Mouse (Mus musculus): ENCODE results near the gene Slc39a5.
A peak's percentile ranks its signal among the peaks of the same experiment; 100 is the strongest.

Gene Slc39a5

DNA sequence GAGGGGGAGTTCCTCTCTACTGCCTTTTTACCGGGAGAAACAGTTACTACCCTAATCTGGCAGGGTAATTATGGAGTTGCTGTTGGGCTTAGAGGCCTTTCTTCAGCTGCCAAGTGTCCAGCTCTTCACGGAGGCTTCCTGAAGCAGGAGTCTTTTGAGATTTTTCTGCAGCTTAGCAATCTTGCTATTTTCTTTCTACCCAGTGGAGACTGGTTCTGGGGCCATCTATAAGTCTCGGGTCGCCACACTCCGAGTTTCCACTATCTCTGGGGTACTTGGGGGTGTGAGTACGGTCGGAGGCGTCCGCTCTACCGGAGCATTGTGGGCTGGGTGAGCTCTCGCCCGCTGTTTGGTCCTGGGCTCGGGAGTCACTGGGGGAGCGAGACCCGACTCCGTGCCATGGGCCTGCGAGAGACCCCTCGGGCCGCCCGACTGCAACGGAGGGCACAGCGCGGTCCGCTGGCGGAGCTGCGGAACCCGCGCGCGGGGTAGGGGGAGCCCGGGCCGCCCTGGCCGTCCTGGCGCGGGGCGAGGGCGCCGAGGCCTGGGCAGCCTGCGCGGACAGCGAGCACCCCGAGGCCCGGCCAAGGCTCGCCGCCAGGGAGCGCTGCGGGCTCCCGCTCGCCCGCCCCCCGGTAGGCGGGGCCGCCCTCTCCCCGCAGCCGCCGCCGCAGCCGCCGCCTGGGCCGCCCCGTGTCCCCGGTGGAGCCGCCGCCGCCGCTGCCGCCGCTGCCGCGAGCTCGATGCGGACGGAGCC, 24.4 kb downstream of the Slc39a5 start, which contains the start of gene Ankrd52:
TSS of gene Ankrd52 (plus strand) at position 661 of the 757 bp plus-strand sequence.
- peak; percentile 79 for DNase-seq (ENCODE audit: low read depth, low spot score)

DNA sequence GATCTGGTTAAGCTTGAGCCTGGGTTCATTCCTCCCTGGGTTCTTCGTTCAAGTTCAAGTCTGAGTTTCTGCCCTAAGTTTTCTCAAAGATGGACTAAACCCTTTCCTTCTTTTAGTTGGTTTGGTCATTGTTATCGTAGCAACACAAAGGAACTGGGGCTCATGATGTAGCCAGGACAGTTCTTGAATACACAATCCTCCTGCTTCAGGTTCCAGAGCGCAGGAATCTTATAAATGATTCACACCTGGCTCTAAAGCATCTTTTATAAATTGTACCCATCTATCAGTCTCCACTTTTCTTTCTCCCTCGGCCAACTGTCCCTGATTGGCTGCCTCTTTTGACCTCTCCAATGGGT, 25.0 kb downstream of the Slc39a5 start:
- no peak for DNase-seq (ENCODE audit: low read depth, low spot score)

DNA sequence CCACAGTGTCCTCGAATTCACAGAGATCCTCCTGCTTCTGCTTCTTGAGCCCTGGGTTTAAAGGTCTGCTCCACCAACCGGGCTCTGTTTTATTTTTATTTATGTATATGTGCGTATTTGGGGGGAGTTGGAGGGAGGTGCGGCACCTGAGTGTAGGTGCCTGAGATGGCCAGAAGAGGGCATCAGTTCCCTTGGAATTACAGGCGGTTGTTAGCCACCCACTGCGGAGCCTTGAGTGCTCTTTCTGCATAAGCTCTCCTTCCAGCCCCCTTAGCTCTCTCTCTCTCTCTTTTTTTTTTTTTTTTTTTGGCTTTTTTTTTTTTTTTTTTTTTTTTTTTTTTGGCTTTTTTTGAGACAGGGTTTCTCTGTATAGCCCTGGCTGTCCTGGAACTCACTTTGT, 26.6 kb downstream of the Slc39a5 start:
- DNase-seq (ENCODE audit: low read depth, low spot score) = peak; percentile 32

DNA sequence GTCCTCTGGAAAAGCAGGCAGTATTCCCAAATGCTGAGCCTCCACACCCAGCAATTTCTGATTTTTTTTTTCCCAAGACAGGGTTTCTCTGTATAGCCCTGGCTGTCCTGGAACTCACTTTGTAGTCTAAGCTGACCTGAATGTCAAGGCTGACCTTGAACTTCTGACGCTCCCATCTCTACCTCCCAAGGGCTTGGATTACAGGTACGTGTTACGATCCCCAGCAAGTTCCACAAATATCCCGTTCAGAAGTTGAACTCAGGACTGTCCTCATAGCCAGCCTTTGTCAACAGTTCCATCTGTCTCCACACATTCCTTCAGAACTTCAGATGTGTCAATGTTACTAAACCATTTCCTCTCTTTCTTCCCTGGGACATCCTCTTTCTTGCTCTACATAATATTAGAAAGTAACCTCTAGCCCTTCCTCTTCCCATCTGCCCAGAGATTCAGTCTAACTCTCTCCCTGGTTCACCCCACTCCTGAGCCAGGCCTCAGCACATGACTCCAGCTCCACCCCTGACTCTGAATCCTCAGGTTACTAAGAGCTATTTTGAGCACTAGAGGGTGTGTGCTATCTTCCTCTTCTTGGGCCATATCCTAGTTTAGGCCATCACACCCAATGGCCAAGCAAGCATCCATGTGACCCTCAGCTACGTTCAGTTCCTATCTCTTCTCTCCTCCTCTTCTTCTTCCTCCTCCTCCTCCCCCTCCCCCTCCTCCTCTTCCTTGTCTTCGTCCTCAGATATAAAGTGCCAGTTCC, 27.9 kb downstream of the Slc39a5 start:
- DNase-seq (ENCODE audit: low read depth, low spot score) = no peak

DNA sequence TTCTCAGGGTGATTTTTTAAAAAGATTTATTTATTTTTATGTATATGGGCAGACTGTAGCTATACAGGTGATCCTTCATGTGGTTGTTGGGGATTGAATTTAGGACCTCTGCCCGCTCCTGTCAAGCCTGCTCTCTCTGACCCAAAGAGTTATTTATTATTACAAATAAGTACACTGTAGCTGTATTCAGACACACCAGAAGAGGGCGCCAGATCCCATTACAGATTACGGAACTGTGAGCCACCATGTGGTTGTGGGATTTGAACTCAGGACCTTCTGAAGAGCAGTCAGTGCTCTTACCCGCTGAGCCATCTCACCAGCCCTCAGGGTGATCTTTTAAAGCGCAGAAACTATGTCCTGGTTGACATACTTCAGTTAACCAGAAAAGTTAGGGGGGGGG, 28.9 kb downstream of the Slc39a5 start:
- no peak for DNase-seq (ENCODE audit: low read depth, low spot score)

DNA sequence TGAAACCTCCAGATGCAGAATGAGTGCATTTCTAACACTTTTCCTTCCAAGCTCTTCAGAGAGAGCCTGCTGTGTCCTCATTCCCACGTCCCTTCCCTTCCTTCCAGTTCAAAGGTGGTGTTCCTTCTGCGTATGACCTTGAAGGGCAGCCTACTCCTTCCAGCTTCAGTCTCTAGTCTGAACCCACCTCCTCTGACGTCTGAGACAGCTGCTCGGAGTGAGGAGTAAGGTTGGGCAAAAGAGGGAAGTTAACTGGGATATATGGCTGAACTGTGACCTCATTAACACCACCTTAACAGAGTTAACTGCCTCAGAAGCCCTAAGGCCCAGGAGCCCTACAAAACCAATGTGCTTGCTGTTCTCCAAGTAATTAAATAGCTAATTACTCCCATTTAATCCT, 30.4 kb downstream of the Slc39a5 start:
- no peak for DNase-seq (ENCODE audit: low read depth, low spot score)

DNA sequence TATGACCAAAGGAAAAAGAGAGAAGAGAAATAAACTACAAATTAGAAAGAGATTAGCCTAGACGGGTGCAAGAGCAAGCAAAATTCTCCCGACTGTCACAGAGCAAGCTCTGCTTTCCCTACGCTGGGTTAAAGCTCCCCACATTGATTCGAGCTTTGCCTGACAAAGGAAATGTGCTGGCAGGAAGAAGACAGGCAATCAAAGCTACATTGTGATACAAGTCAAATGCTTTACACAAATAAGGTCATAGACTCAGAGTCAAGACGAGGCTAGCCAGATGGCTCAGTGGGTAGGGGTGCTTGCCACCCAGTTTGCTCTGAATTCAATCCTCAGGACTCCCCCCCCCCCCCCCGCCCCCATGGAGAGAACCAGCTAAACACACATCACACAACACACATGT, 31.0 kb downstream of the Slc39a5 start:
- no peak for DNase-seq (ENCODE audit: low read depth, low spot score)

DNA sequence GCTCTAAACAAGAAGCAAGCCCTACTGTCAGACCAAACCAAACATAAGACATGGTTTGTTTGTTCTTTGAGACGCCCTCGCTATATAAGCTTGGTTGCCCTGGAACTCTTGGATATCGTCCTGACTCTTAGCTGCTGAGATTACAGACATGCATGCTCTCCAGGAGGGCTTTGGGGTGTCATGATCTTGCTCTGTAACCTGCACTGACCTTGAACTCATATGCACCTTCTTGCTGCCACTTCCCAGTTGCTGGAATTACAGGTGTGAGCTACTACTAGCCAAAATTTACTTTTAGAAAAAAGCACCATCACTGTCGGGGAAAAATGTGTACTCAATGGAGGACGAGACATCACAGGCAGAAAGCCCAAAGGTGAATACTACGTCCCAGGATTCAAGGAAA, 31.4 kb downstream of the Slc39a5 start:
- no peak for DNase-seq (ENCODE audit: low read depth, low spot score)

DNA sequence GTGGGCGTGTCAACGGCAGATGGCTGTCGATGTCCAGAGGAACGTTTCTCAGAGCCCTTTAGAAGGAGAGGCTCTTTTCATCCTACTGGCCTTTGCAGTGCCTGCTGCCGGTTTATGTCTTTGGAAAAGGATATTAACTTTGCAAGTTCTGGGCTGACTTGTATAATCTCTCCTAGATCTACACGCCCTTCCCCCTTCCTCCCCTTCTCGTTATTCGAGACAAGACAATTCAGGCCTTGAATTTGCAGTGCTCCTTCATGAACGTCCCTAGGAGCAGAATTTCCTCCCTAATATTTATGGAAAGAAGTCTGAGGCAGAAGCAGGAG, 31.8 kb downstream of the Slc39a5 start:
- no peak for DNase-seq (ENCODE audit: low read depth, low spot score)

DNA sequence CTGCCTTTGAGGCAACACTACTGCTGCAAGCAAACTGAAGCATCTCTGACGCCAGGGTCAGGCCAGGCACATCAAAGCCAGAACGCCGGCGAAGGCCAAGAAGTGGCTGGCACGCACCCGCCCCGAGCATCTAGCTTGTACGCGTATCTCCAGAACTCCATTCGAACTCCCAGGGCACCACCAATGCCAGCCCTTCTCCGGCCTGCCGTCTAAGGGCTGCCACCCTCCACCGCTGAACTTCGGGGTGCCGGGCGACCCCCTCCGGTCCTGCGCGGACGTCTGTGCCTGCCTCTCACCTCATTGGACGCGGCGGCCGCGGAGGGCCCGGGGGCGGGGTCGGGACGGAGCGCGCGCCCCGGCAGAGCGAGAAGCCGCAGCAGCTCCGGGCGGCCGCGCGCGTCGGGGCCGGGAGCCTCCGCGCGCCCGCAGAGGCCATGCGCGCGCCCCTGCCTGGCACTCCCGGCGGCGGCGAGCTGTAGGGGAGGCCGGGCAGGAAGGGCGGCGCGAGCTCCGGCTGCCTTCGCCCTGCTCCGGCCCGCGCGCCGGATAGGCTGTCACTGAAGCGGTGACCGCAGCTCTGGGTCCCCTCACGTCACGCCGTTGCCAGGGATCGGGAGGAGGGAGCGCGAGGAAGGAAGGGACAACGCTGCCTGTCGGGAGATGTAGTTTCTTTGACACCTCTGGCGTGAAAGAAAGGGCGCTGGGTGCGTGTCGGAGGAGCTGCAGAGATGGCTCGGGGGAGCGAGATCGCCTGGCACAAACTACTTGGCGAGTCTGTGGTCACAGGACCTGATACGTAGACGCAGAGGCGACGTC, 32.4 kb downstream of the Slc39a5 start, which contains the start of gene Coq10a:
TSS of gene Coq10a (minus strand) at position 596 of the 816 bp plus-strand sequence.
- peak; percentile 92 for DNase-seq (ENCODE audit: low read depth, low spot score)

DNA sequence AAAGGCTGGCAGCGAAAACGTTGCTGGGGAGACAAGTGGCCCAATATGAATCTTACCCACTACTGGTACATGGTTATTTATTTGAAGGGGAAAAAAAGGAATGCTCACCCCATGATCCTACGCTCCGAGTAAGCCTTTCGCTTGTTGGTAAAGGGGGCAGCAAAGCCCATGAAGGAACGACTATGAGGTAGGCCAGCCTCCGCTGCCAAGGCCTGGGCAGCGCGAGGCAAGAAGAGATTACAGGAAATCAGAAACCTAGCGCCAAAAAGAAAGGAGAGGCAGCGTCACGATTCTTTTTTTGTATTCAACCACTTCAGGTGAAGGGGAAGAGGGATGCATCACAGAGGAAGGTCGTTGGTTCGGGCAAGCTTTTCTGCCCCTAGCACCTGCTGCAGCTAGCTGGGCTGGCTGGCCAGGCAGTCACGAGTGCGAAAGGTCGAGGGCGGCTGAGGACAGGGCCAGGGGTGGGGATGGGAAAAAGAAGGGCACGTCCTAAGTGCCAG, 33.1 kb downstream of the Slc39a5 start:
- no peak for DNase-seq (ENCODE audit: low read depth, low spot score)

DNA sequence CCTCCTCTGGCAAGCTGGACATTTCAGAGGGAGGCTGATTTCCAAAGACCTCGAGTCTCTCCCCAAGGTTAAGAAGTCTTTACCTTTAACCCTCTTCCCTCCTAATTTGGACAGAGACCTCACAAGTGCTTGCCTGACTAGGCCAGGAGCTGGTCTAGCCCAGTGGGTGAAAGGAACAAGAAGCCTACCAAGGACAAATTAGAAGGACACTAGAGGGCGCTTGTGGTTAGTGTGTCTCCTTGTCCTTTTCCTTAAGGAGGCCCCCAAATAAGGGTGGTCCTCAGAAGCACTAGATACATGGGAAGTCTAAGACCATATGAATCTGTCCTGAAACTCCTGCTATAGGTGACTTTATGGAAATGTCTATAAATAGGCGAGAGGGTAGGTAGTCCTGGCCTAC, 38.5 kb downstream of the Slc39a5 start:
- DNase-seq (ENCODE audit: low read depth, low spot score) = peak; percentile 52

DNA sequence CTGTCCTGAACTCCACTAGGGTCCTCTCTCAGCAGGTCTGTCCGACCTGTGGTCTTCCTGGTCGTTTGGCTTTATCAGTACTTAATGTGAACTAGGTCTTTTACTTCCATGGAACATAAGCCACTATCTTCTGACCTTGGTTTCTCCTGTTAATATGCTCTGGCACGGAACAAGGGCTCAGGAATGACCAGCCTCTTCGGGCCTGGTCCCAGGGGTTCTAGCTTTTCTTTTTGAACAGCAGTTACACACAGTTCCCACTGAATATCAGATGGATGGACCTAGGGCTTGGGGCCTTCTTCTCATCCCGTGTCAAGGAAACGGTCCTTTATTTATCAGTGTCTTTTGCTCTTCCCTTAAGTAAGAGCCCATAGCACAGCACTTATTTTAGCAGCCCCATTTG, 39.2 kb downstream of the Slc39a5 start:
- DNase-seq (ENCODE audit: low read depth, low spot score) = no peak

DNA sequence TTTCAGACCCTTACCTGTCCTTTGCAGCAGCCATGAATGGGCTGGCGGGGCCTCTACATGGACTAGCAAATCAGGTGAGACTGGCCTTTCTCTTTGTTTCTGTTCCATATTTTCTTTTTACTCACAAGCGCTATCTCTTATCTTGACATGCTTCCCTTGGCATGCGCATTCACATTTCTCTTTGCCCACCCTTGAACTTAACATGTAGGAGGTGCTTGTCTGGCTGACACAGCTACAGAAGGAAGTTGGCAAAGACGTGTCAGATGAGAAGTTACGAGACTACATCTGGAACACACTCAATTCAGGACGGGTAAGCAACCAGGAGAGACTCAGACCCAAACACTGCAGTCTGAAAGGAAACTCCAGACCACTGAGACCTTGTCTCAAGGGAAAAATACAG, 41.8 kb downstream of the Slc39a5 start:
- no peak for DNase-seq (ENCODE audit: low read depth, low spot score)

DNA sequence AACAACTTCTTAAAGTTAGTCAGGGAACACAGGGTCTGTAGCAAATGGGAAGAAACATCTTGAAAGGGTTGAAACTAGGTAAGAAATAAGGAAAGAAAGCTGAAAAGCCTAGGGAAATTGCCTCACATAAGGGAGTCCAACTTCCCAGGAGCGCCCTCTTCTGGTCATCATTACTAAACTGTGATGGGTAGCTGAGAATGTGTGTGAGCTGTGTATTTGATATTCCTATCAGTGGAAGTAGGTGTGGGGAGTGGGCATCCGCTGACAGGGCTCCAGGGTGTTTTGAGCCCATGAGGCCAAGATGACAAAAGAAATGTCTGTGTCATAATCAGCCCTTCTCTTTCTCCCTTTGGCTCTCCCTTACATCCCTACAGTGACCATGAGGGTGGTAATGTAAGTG, 42.2 kb downstream of the Slc39a5 start:
- DNase-seq (ENCODE audit: low read depth, low spot score) = peak; percentile 51

DNA sequence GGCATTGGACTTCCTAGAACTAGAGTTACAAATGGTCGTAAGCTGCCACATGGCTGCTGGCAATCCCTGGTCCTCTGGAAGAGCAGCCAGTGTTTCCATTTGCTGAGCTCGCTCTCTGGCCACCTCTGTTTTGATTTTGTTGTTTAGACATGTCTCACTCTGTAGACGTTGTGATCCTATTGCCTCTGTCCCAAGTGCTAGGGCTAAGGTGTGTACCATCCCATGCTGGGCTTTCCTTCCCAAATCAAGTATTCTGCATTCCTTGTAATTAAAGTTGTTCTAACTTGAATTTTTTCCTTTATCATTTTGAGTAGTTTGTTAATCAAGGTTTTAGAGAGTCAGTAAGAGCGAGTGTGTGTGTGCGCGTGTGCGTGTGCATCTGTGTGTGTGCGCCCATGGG, 53.5 kb downstream of the Slc39a5 start:
- DNase-seq (ENCODE audit: low read depth, low spot score) = no peak

All from mesoderm, embryonic 11.5 days (tissue).